Mouse (Mus musculus): Measurements from ENCODE around the gene Arrb1.

Arrb1 gene

GRCm38 (mm10) chr7:99535741-99536501 lies 655 bp downstream of the Arrb1 start:
- peak in 1 of 2 experiments; percentile 86 for DNase-seq (ENCODE audit: inconsistent age in 2 of 2, low spot score in 1 of 2)

GRCm38 (mm10) chr7:99537183-99537756 lies 2.0 kb downstream of the Arrb1 start:
- peak; percentile 61 to 78 for DNase-seq (ENCODE audit: inconsistent age in 2 of 2, low spot score in 1 of 2)

DNA sequence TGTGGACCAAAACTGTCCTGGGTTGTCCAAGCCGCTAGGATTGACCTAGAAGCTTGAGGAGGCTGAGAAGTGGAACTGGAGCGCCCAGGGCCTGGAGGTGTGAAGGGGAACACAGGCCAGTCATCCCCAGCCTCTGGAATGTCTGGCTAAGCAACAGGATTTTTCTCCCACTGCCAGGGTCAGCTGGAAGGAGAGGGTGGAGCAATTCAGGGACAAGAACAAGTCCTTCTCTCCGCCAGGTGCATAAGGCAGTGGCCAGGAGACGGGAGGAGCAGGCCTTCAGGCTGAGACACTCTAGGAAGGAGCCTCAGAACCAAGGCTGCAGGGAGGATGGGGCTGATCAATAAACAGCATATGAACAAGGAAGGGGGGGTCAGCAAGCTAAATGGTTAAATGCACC lies 3.2 kb downstream of the Arrb1 start:
- no peak for DNase-seq (ENCODE audit: inconsistent age in 2 of 2, low spot score in 1 of 2)

GRCm38 (mm10) chr7:99539201-99539891 lies 4.1 kb downstream of the Arrb1 start:
- DNase-seq (ENCODE audit: inconsistent age in 2 of 2, low spot score in 1 of 2) = peak; percentile 64 to 86

DNA sequence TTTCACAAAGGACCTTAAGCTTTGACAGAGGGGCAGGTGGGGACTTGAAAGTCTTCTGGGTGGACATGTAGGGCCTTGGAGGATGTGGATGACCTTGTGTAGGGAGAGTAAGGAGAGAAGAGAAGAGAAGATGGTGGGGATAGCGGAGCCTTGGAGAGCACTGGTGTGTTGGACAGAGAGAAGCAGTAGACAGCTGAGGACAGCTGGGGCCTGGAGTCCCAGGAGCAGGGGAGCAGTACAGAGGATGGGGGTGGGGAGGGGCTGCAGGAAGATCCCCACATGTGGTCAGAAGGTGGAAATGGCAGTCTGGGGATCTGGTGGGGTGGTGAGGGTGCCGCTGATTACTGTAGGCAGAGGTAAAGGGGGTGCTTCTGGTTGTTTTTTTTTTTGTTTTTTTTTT lies 4.8 kb downstream of the Arrb1 start:
- DNase-seq (ENCODE audit: inconsistent age in 2 of 2, low spot score in 1 of 2) = no peak

DNA sequence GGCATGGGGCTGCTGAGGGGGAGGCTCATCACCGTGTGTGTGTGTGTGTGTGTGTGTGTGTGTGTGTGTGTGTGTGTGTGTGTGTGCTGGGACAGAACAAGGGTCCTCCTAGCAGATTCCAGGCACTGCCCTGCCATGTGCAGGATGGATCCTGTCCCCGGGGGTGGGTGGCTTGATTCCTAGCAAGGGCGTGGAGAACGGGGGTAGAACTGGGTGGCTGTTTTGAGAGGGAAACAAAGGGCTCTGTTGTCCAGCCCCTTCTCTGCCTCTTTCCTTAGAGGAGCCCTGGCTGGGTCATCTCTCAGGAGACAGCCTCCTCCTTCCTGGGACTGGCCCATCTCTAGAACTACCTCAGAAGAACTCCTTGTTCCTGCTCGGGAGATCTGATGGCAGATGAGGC lies 5.9 kb downstream of the Arrb1 start:
- DNase-seq (ENCODE audit: inconsistent age in 2 of 2, low spot score in 1 of 2) = no peak

- DNase-seq (ENCODE audit: inconsistent age in 2 of 2, low spot score in 1 of 2) = no peak
Observed at GRCm38 (mm10) chr7:99544272-99544671, 9.0 kb downstream of the Arrb1 start.

- peak; percentile 74 to 92 for DNase-seq (ENCODE audit: inconsistent age in 2 of 2, low spot score in 1 of 2)
Observed at GRCm38 (mm10) chr7:99545885-99546745, 10.8 kb downstream of the Arrb1 start.

- DNase-seq (ENCODE audit: inconsistent age in 2 of 2, low spot score in 1 of 2) = no peak
Observed at GRCm38 (mm10) chr7:99547584-99548487, 12.6 kb downstream of the Arrb1 start.

DNA sequence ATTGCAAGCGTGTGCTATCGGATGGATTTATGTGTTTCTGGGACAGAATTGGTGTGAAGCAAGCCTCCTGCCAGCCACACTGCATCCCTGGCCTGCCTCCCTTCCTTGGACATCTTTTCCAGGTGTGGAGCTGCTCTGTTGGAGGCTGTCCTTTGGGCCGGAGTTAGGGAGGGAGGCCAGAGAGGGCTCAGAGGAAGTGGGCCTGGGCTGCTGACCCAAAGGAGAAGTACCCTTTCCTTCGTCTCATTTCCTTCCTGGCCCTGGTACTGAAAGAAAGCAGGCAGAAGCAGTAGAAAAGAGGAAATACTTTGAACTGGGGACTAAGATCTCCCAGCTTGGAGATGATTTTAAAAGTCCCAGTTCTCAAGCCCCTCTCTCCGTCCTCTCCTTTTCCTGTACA lies 14.4 kb downstream of the Arrb1 start:
- no peak for DNase-seq (ENCODE audit: inconsistent age in 2 of 2, low spot score in 1 of 2)

DNA sequence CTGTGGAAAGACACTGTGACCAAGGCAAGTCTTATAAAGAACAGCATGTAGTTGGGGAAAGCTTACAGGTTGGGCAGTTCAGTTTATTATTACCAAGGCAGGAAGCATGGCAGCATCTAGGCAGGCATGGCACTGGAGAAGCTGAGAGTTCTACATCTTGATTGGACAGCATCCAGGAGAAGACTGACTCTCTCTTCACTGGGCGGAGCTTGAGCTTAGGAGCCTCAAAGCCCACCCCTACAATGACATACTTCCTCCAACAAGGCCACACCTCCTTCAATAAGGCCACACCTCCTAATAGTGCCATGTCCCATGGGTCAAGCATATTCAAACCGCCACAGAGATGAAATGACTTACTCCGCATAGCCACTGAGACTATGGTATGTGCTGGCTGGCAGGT lies 16.4 kb downstream of the Arrb1 start:
- DNase-seq (ENCODE audit: inconsistent age in 2 of 2, low spot score in 1 of 2) = no peak

- DNase-seq (ENCODE audit: inconsistent age in 2 of 2, low spot score in 1 of 2) = no peak
Observed at GRCm38 (mm10) chr7:99553222-99553884, 18.1 kb downstream of the Arrb1 start.

DNA sequence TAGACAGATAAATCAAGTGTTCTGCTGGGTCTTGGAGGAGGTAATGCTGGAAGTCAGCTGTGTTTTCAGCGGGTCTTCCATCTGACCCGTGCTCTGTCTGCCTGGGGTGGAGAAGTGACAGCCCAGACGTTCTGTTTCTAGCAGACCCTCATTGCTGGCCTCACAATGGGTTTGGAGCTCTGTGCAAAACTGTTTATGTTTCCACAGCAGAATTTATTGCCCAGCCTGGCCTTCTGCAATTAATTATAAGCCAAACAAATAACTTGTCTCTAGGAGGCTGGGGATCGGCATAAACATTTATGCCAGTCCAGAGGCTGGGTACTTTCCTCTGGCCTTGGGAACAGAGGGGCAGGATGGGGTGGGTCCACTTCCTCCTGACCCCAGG lies 18.6 kb downstream of the Arrb1 start:
- DNase-seq (ENCODE audit: inconsistent age in 2 of 2, low spot score in 1 of 2) = no peak

DNA sequence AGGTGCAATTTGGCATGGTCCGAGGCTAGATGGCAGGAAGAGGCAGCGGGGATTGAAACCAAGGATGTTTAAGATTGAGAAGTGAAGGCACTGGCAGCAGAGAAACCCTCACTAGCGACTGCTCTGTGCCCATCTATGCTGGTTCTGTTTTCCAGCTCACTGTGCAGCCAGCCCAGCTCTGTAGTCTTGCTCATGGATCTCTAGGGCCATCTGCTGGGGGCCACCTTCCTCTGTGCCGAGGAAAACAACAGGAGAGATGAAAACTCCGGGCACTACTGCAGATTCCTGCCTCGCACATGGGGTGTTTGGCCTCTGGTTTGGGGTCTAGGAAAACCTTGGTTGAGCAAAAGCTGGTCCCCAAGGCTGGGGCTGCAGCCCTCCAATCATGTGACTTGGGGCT lies 20.6 kb downstream of the Arrb1 start:
- DNase-seq (ENCODE audit: inconsistent age in 2 of 2, low spot score in 1 of 2) = peak; percentile 76 to 90

- no peak for DNase-seq (ENCODE audit: inconsistent age in 2 of 2, low spot score in 1 of 2)
Observed at GRCm38 (mm10) chr7:99559091-99559490, 23.8 kb downstream of the Arrb1 start.

DNA sequence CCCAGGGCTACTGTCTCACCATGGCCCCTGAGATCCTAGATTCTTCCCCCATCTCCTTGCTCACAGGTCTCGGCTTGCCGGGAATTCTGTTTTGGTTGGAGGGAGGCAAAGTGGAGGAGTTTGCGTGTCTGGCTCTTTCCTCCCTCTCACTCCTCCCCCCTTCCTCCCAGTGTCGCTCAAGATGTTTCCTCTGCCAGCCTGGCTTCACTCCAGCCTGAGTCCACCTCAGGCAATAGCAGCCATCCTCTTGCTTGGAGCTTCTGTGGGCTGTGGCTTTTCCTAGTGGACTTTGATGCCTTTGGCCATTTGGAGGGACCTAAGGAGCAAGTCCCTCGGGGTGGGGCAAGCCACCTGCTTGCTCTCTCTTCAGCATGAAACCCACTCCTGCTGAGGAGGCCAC lies 27.2 kb downstream of the Arrb1 start:
- no peak for DNase-seq (ENCODE audit: inconsistent age in 2 of 2, low spot score in 1 of 2)

- no peak for DNase-seq (ENCODE audit: inconsistent age in 2 of 2, low spot score in 1 of 2)
Observed at GRCm38 (mm10) chr7:99563224-99563623, 28.0 kb downstream of the Arrb1 start.

DNA sequence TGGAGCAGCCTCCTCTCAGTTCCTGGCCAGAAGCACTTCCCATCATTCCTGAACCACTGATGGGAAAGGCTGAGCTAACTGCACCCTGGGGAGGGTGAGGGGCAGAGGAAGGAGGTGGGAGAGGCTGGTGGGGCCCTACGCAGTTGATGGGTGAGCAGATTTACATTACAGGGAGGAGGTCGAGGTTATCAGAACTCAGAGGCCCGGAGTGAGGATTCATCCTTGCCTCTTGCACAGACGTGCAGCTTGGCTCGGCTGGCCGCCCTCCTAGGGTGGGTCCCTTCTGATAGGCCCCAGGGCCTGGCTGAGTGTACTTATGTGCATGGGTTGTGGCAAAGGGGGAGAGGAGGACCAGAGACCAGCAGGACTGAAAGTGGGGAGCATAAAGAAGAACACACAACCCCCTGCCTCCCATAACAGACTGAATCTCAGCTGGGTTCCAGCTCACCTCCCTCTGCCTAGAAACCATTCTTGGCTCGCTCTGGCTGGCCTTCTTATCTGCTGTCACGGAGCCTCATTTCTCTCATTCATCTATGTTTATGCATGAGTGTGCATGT lies 30.1 kb downstream of the Arrb1 start:
- DNase-seq (ENCODE audit: inconsistent age in 2 of 2, low spot score in 1 of 2) = peak in 1 of 2 experiments; percentile 45

GRCm38 (mm10) chr7:99570680-99571079 lies 35.4 kb downstream of the Arrb1 start:
- DNase-seq (ENCODE audit: inconsistent age in 2 of 2, low spot score in 1 of 2) = no peak

All from adrenal gland, adult (tissue).